Mouse (Mus musculus): Measurements from ENCODE around the gene Tent2. TPM values are rescaled to one million over a fixed set of nuclear protein-coding genes. Genes with fewer than 3 reads are reported as not detected.

Tent2 gene
- polyA plus RNA-seq, 1 experiment = 16.0 TPM

- 75% methylated on average over 8 of the region's 8 CpGs for WGBS
- DNase-seq = no peak
- TF ChIP-seq POLR2A (IDR thresholded peaks at IDR 0.05; ENCODE audit: borderline replicate concordance, extremely low read depth, low read depth, low read length) = no peak
Observed at GRCm38 (mm10) chr13:93128111-93128860, 63.9 kb downstream of the Tent2 start.

DNA sequence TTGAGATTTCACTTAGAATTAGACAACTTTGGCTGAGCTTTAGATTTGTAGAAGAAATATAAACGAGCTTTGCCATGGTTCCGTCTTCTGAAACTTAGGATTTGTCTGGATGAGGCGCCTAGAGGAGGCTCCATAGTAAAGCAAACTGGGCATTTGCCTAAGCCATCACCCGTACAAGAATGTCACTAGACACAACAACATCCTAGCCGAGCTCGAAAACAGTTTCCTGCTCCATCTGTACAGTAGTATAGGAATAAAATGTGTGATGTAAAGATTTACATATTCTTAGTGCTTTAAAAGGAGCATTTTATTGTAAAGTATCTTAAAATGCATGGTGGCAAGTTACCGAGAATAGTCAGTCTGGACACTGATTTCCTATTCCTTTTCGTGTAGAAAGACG, 69.9 kb downstream of the Tent2 start:
- DNase-seq = no peak
- no peak for TF ChIP-seq CTCF (IDR thresholded peaks at IDR 0.05; ENCODE audit: insufficient read depth, low read length)
- TF ChIP-seq POLR2A (IDR thresholded peaks at IDR 0.05; ENCODE audit: borderline replicate concordance, extremely low read depth, low read depth, low read length) = no peak
- no peaks in the 10 kb centered on the region for H3K4me1 ChIP-seq (ENCODE audit: control insufficient read depth, insufficient read depth, low read length)
- H3K4me3 ChIP-seq (replicated peaks; ENCODE audit: extremely low read depth, low read depth, low read length) = no peak overlapping the region
- 92% methylated on average over 9 of the region's 9 CpGs for WGBS

More at GRCm38 (mm10) chr13:93128111-93128860, 63.9 kb downstream of the Tent2 start:
- H3K4me1 ChIP-seq (ENCODE audit: control insufficient read depth, insufficient read depth, low read length) = no peaks in the 10 kb centered on the region
- no peak overlapping the region for H3K4me3 ChIP-seq (replicated peaks; ENCODE audit: extremely low read depth, low read depth, low read length)

- no peaks in the 10 kb centered on the region for H3K4me1 ChIP-seq (ENCODE audit: control insufficient read depth, insufficient read depth, low read length)
- no peak for TF ChIP-seq CTCF (IDR thresholded peaks at IDR 0.05; ENCODE audit: insufficient read depth, low read length)
- no peak for TF ChIP-seq POLR2A (IDR thresholded peaks at IDR 0.05; ENCODE audit: borderline replicate concordance, extremely low read depth, low read depth, low read length)
- WGBS = 42% methylated on average over 7 of the region's 7 CpGs
- no peak for DNase-seq
- no peak overlapping the region for H3K4me3 ChIP-seq (replicated peaks; ENCODE audit: extremely low read depth, low read depth, low read length)
Observed at GRCm38 (mm10) chr13:93117241-93117640, 74.9 kb downstream of the Tent2 start.

DNA sequence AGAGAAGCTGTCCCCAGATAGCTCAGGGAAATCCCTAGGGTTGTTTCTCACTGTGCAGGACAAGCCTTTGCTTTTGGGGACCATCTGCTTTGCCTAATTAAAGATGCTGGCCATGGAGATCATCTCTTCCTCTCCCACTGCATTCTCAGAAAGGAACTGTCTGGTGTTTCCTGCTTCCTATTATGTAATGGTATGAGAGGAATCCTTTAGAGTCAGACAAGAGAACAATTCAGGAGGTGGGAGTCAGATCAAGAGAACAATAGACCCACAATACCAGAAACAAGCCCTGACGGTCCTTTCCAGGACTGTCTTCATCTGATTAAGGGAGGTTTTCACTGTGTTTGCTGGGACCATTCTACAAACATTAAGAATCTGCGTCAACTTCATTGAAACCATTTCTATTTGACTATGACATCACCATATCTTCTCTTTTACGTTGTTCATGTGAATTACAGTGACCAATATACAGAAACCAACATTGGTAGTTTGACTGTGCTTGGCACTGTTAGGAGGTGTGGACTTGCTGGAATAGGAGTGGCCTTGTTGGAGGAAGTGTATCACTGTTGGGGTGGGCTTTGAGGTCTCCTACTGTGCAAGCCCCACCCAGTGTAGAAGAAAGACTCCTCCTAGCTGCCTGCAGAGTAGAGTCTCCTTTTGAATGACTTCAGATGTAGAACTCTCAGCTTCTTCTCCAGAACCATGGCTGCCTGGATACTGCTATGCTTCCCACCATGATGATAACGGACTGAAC, 89.7 kb downstream of the Tent2 start:
- 69% methylated on average over 4 of the region's 4 CpGs for WGBS
- no peaks in the 10 kb centered on the region for H3K4me1 ChIP-seq (ENCODE audit: control insufficient read depth, insufficient read depth, low read length)
- DNase-seq = no peak
- no peak overlapping the region for H3K4me3 ChIP-seq (replicated peaks; ENCODE audit: extremely low read depth, low read depth, low read length)
- TF ChIP-seq CTCF (IDR thresholded peaks at IDR 0.05; ENCODE audit: insufficient read depth, low read length) (no peak), POLR2A (IDR thresholded peaks at IDR 0.05; ENCODE audit: borderline replicate concordance, extremely low read depth, low read depth, low read length) (no peak)

GRCm38 (mm10) chr13:93098596-93098995, 93.6 kb downstream of the Tent2 start:
- Histone ChIP-seq H3K4me3 (replicated peaks; ENCODE audit: extremely low read depth, low read depth, low read length) (no peak overlapping the region), H3K4me1 (ENCODE audit: control insufficient read depth, insufficient read depth, low read length) (no peaks in the 10 kb centered on the region)
- DNase-seq = no peak
- WGBS = 88% methylated on average over 3 of the region's 3 CpGs
- TF ChIP-seq CTCF (IDR thresholded peaks at IDR 0.05; ENCODE audit: insufficient read depth, low read length) (no peak), POLR2A (IDR thresholded peaks at IDR 0.05; ENCODE audit: borderline replicate concordance, extremely low read depth, low read depth, low read length) (no peak)

GRCm38 (mm10) chr13:93096643-93097042, 95.5 kb downstream of the Tent2 start:
- Histone ChIP-seq H3K4me1 (ENCODE audit: control insufficient read depth, insufficient read depth, low read length) (no peaks in the 10 kb centered on the region), H3K4me3 (replicated peaks; ENCODE audit: extremely low read depth, low read depth, low read length) (no peak overlapping the region)
- 94% methylated on average over 6 of the region's 6 CpGs for WGBS
- TF ChIP-seq POLR2A (IDR thresholded peaks at IDR 0.05; ENCODE audit: borderline replicate concordance, extremely low read depth, low read depth, low read length) (no peak), CTCF (IDR thresholded peaks at IDR 0.05; ENCODE audit: insufficient read depth, low read length) (no peak)
- no peak for DNase-seq

Other genes with a start within 250 kb of the Tent2 start
- gene Cmya5, start 47.7 kb downstream of the Tent2 start, polyA plus RNA-seq (2012; rRNA removed) = 0.88 and 3.9 TPM in 2 replicates
- gene Homer1, start 107.2 kb upstream of the Tent2 start, polyA plus RNA-seq (2012; rRNA removed) = 1.9 and 2.0 TPM in 2 replicates